Mouse (Mus musculus) kidney, adult 2 months (tissue): ENCODE measurements around the gene Gtf2b.

Source experiments
- CTCF ChIP-seq: fragments of 200-500 bp; conservative IDR thresholded peaks from 2 replicates; pipeline ENCODE4 v1.5.1; 2011; ENCODE audit warnings: low read depth, mild to moderate bottlenecking, control low read depth, low read length, moderate library complexity, mixed read lengths; ENCODE audit not compliant: insufficient read depth, insufficient read length
- POLR2A ChIP-seq: fragments of 200-500 bp; IDR thresholded peaks from one replicate; pipeline ENCODE4 v1.6.1; 2011; ENCODE audit warnings: low read depth, low read length, control low read depth

GRCm38 (mm10) chr3:142757841-142758240 is 7.0 kb upstream of the Gtf2b start:
- no peak for TF ChIP-seq CTCF
- TF ChIP-seq POLR2A: no peak
